Mouse (Mus musculus): ENCODE results near the gene Rnf26. TPM values are rescaled to one million over a fixed set of nuclear protein-coding genes. Genes with fewer than 3 reads are reported as not detected.
"Not testable (repeated sequence)": the region's sequence is repeated elsewhere in the genome, so short reads cannot be mapped to it uniquely, and the experiment has no call there.

The Rnf26 gene
- total RNA-seq, 4 experiments from 2014 or later = 26.9 to 33.4 (median 30.6) TPM

DNA sequence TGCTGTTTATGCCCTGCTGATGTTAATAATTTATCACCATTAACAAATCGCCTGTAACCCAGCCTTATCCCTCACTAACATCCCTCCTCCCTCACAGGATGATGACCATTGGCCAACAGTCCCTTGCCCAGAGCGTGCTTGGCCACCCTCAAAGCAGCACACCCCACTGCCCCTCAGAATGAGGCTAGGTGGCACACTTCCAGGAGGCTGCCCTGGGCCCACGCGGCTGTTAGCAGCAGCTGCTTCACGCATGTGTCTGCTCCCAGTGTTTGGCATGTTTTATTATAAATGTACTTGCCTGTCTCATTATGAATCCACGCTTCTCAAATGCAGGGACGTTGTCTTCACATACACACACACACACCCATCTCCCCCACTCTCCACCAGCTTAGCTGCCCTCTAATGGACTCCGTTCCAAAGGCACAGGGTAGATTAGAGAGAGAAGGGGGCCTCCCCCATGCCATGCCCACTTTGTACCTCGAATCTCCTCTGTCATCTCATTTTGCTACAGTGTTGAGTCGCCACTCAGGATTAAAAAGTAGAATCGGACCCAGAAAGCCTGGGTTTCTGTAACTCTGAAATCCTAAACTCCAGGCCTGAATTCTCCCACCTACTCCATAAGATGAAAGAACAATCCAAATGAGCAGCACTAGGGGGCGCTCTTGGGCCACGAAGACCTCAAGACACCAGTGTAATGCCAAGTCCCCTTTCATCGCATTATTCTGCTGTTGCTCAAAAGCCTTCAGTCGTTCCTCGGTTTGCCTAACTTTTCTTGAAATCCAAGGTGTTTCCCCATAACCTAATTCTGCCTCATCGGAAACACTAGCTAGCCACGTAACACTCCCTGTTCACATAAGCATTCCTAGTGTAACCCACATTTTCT lies 12.5 kb upstream of the Rnf26 start:
- peak; percentile 74 to 78 for DNase-seq (ENCODE audit: low spot score in 2 of 2)

- no peak for DNase-seq (ENCODE audit: low spot score in 2 of 2)
These were observed 11.7 kb upstream of the Rnf26 start for GRCm38 (mm10) chr9:44125026-44125425.

DNA sequence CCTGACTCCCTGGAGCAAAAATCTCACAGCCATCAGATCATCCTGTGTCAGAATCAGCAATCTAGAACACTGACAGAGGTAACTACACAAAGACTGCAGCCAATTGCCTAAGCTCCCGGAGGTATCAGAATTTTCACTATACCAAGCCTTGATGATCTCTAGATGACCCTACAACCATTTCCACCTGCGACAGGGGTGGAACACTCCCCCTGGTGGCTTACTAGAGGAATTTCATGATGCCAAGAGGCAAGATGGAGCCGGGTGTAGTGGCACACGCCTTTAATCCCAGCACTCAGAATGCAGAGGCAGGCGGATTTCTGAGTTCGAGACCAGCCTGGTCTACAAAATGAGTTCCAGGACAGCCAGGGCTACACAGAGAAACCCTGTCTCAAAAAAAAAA lies 11.0 kb upstream of the Rnf26 start:
- DNase-seq (ENCODE audit: low spot score in 2 of 2) = no peak

GRCm38 (mm10) chr9:44119948-44120465 lies 6.7 kb upstream of the Rnf26 start:
- no peak for DNase-seq (ENCODE audit: low spot score in 2 of 2)

DNA sequence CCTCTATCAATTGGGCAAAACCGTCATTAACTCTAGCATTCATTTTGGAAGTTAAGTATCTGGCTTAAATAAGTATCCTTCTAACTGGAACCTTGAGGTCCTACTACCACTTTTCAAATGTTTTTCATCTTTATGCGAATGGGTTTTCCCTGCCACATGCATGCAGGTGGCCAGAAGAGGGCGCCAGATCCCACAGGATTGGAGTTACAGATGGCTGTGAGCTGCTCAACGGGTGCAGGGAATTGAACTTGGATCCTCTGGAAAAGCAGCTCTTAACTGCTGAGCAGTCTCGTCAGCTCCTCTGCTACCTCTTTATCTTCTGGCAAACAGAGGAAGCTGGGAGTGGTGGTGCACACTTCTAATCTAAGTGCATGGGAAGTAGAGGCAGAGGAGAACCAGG lies 5.7 kb upstream of the Rnf26 start:
- no peak for DNase-seq (ENCODE audit: low spot score in 2 of 2)

GRCm38 (mm10) chr9:44116182-44116581 lies 2.9 kb upstream of the Rnf26 start:
- DNase-seq (ENCODE audit: low spot score in 2 of 2) = no peak

- no peak for DNase-seq (ENCODE audit: low spot score in 2 of 2)
These were observed 2.3 kb upstream of the Rnf26 start for GRCm38 (mm10) chr9:44115599-44115998.

GRCm38 (mm10) chr9:44114453-44114852 lies 1.1 kb upstream of the Rnf26 start:
- no peak for DNase-seq (ENCODE audit: low spot score in 2 of 2)

- DNase-seq (ENCODE audit: low spot score in 2 of 2) = not testable (repeated sequence)
These were observed 1.4 kb downstream of the Rnf26 start for GRCm38 (mm10) chr9:44111909-44112308.

GRCm38 (mm10) chr9:44109360-44110095 lies 3.8 kb downstream of the Rnf26 start:
- DNase-seq (ENCODE audit: low spot score in 2 of 2) = peak in 1 of 2 experiments; percentile 68

GRCm38 (mm10) chr9:44108269-44109055 lies 4.9 kb downstream of the Rnf26 start:
- DNase-seq (ENCODE audit: low spot score in 2 of 2) = no peak

DNA sequence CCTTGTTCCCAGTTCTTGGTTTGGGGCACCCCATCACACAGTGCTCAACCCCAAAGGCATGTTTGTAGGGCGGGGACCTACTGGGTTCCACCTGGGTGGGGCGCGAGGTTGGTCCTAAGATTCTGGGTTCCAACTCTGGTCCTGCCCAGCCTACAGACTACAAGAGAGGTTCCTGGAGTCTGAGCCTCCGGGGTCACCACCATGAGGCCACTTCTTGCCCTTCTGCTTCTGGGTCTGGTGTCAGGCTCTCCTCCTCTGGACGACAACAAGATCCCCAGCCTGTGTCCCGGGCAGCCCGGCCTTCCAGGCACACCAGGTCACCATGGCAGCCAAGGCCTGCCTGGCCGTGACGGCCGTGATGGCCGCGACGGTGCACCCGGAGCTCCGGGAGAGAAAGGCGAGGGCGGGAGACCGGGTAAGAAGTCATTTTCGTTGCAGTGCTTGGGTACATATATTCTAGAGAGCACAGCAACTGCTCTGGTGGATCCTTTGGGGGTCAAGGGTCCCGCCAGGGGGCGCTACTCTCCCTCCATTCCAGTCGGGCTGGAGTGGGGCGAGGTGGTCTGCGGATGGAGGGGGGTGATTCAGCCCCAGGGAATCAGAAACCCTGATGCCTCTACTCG lies 5.6 kb downstream of the Rnf26 start:
- no peak for DNase-seq (ENCODE audit: low spot score in 2 of 2)

DNA sequence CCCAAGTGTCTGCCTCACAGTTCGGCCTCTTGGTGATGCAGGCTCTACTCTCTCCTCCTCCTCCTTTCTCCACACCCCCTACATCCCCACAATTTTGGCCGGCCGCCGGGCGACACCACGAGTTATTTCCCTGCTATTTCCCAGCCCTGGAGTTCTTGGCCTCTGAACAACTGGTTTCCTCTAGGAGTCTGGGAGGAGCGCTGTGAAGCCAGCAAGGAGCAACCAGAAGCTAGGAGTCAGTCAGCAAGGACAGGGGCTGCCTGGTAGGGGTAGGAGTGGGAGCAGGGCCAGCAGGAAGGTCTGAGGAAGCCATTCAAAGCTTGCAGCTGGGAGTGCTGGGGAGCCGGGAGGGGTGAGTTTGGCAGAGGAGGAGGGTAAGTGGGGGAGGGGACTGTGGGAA lies 6.2 kb downstream of the Rnf26 start, which contains the start of gene C1qtnf5:
Gene C1qtnf5 (plus strand): TSS at position 136 of the 400 bp plus-strand sequence.
- DNase-seq (ENCODE audit: low spot score in 2 of 2) = peak in 1 of 2 experiments; percentile 76

DNA sequence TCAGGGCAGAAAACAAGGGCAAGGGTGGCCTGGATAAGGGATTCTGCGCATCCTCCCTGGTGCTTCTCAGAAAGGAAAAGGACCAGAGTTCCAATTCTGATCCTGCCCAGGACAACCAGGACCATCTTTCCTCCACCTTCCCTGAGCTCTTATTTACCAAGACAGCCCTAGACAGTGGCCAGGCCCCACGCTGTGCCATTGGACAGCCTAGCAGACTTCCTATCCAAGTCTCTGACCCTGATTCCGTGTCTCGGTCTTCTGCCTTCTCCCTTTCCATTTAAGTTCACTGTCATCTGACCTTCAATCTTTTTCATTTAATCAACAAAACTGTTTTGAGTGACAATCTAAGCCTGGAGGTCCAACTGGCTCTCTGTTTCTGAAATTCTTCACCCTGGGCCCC lies 6.7 kb downstream of the Rnf26 start:
- DNase-seq (ENCODE audit: low spot score in 2 of 2) = no peak

GRCm38 (mm10) chr9:44106182-44106581 lies 7.1 kb downstream of the Rnf26 start:
- no peak for DNase-seq (ENCODE audit: low spot score in 2 of 2)

- DNase-seq (ENCODE audit: low spot score in 2 of 2) = no peak
These were observed 7.5 kb downstream of the Rnf26 start for GRCm38 (mm10) chr9:44105781-44106180.

- no peak for DNase-seq (ENCODE audit: low spot score in 2 of 2)
These were observed 8.4 kb downstream of the Rnf26 start for GRCm38 (mm10) chr9:44104881-44105280.

GRCm38 (mm10) chr9:44101490-44101889 lies 11.8 kb downstream of the Rnf26 start, which contains the start of gene Mfrp:
Mfrp (plus strand) TSS chr9:44101729.
- no peak for DNase-seq (ENCODE audit: low spot score in 2 of 2)

DNA sequence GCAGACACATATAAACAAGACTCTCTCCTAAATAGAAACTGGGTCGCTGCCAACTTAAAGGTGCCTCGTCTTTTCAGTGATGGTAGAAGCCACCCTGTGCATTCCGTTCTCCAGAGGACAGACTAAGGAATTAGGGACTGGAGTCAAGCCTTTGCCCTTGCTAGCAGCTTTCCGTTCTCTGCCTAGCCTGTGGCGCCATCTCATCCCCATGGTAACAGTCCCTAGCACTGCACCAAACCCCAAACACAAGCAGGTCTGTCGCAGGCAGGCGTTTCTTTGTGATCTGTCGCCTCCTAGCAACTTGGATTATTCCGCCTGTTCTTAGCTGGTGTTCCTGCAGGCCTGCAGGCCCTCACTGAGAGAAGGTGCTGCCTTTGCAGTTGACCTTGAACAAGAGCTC lies 16.8 kb downstream of the Rnf26 start:
- DNase-seq (ENCODE audit: low spot score in 2 of 2) = peak; percentile 25 to 72

DNA sequence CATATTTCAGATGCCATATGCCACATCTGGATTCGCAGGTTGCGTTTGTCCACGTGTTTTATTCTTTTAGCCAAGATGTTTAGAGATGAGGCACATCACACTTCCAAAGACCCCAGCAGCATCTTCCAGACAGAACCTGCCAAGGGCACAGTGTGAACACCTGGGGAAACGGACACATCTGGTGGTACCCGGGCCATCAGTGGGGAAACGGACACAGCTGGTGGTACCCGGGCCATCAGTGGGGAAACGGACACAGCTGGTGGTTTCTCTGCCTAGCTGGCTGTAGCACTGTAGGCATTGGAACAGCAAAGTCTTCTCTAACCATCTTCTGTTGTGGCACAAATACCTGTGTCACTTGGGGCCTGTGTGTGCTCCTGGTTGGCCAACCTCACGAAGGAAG lies 17.5 kb downstream of the Rnf26 start:
- no peak for DNase-seq (ENCODE audit: low spot score in 2 of 2)

- no peak for DNase-seq (ENCODE audit: low spot score in 2 of 2)
These were observed 18.6 kb downstream of the Rnf26 start for GRCm38 (mm10) chr9:44094737-44095136.

Measured in left cerebral cortex, adult 8-10 months (tissue).